Mouse (Mus musculus): Measurements from ENCODE around the gene Ppp1ca. TPM values are rescaled to one million over a fixed set of nuclear protein-coding genes. Genes with fewer than 3 reads are reported as not detected.

Ppp1ca gene
- total and polyA plus RNA-seq, 3 experiments: 389 to 635 (median 502) TPM

DNA sequence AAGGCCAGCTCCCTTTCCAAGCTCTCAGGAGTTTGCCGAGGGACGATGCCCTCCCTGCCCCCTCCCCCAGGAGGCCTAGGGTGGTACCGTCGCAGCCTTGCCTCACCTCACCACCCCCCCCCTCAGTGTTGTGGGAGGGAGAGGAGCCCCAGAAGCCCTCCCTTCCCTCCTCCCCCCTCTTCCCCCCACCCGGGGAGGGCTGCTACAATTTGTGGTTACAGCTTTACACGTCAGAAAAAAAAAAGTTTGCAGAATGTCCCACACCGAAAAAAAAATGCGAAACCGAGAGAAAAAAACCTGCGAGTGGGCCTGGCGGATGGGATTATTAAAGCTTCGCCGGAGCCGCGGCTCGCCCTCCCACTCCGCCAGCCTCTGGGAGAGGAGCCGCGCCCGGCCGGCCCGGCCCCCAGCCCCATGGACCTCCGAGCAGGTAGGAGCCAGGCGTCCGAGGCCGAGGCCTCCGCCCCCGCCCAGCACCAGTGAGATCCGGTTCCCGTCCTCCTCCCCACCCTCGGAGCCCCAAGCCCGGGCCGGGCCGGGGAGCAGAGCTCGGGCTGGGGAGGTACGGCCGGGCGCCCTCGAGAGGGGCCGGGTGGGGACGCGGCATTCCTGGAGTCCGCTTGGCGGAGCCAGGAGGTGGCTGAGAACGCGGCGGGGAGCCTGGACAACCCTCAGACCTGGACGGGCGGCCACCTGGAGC is 22.4 kb downstream of the Ppp1ca start, which contains the start of the genes Clcf1 and AC109138.7:
TSS of gene Clcf1 (plus strand) at position 168 of the 700 bp plus-strand sequence.
TSS of gene AC109138.7 (plus strand) at position 287 of the 700 bp plus-strand sequence.
- in situ Hi-C loops (cut with MboI; ENCODE audit: low pct_ligation_motif_present, low pct_unique_long_range_greater_than_20kb, low sequenced_read_pairs) (no loop called here), dilution Hi-C loops (cut with MboI; ENCODE audit: extremely low pct_ligation_motif_present, extremely low pct_unique_long_range_greater_than_20kb, low sequenced_read_pairs) (no loop called here)
- Histone ChIP-seq H3K9me3 (replicated peaks; ENCODE audit: low read length) (no peaks in the 10 kb centered on the region), H3K9ac (ENCODE audit: insufficient read depth, low read depth) (peak within 1 kb of the TSS; percentile 93), H3K79me2 (replicated peaks; ENCODE audit: control insufficient read depth, extremely low read depth, insufficient read depth, poor library complexity, severe bottlenecking) (no peaks in the 10 kb centered on the region), H3K4me3 (replicated peaks in 1 of 3; ENCODE audit: low read depth in 2 of 3, low read length in 2 of 3, poor library complexity in 1 of 3) (peak within 1 kb of the TSS; percentile 16 to 74 (median 33)), H3K27me3 (replicated peaks) (peaks cover 63% of the 10 kb centered on the region), H3K4me1 (ENCODE audit: control insufficient read depth in 1 of 2, insufficient read depth in 2 of 2) (peaks cover 9 to 28% of the 10 kb centered on the region in 2 experiments; a peak in 3 of 4 replicates), H3K27ac (ENCODE audit: insufficient read depth, low read depth) (no peak within 1 kb of the TSS), H3K36me3 (replicated peaks in 1 of 2; ENCODE audit: control insufficient read depth in 1 of 2, insufficient read depth in 1 of 2, low read length in 1 of 2) (no peaks in the 10 kb centered on the region), H3K4me2 (ENCODE audit: insufficient read depth, low read depth, poor library complexity, severe bottlenecking) (peak within 1 kb of the TSS; percentile 84)
- no peak for DNase-seq (ENCODE audit: extremely low read depth)
- TF ChIP-seq UBTF (IDR thresholded peaks at IDR 0.05; ENCODE audit: low read depth, low read length): peak; percentile 91; the same call in 1 of the 2 replicates
- TF ChIP-seq ZNF384 (IDR thresholded peaks at IDR 0.05; ENCODE audit: low read depth, low read length): peak; percentile 84
- peak; percentile 91 for TF ChIP-seq MAZ (IDR thresholded peaks at IDR 0.05; ENCODE audit: low read depth, low read length)
- TF ChIP-seq JUND (conservative IDR thresholded peaks at IDR 0.05; ENCODE audit: low read depth, low read length): no peak

DNA sequence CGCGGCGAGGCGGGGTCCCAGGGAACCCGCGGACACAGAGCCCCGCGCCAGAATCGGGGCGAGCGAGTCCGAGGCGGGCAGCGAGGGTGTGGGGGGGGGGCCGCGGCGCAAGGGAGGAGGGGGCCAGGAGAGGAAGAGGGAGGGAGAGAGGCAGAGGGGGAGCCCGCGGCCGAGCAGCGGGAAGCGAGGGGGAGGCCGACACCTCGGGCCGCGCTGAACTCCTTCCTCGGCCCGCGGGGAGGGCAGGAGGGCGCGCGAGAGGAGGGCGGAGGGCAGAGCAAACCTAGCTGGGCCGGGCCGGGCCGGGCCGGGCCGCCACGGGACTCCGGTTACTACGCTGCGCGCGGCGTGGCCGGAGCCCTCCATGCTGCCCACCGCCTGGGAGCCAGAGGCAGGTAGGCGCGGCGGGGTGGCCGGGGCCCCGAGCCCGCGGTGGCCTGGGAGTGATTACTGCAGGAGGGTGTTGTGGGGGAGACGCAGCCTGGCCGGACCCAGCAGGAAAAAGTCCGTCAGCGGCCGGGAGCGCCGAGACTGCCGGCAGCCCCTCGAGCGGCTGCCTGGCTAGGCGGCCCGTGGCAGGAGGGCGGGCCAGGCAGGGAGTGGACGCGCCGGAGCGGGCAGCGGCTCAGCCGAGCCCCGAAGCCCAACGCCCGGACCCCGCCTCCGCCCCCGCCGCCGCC is 23.0 kb downstream of the Ppp1ca start:
- peaks cover 10 to 31% of the 10 kb centered on the region in 2 experiments; a peak in 3 of 4 replicates for H3K4me1 ChIP-seq (ENCODE audit: control insufficient read depth in 1 of 2, insufficient read depth in 2 of 2)
- peak overlapping the region in 2 of 3 experiments; percentile 33 to 74 for H3K4me3 ChIP-seq (replicated peaks in 1 of 3; ENCODE audit: low read depth in 2 of 3, low read length in 2 of 3, poor library complexity in 1 of 3)
- H3K9ac ChIP-seq (ENCODE audit: insufficient read depth, low read depth): peak overlapping the region; percentile 93
- DNase-seq (ENCODE audit: extremely low read depth): no peak
- peak overlapping the region; percentile 84 for H3K4me2 ChIP-seq (ENCODE audit: insufficient read depth, low read depth, poor library complexity, severe bottlenecking)
- dilution Hi-C loops (cut with MboI; ENCODE audit: extremely low pct_ligation_motif_present, extremely low pct_unique_long_range_greater_than_20kb, low sequenced_read_pairs) (no loop called here), in situ Hi-C loops (cut with MboI; ENCODE audit: low pct_ligation_motif_present, low pct_unique_long_range_greater_than_20kb, low sequenced_read_pairs) (no loop called here)
- H3K27ac ChIP-seq (ENCODE audit: insufficient read depth, low read depth): no peak overlapping the region
- no peaks in the 10 kb centered on the region for H3K36me3 ChIP-seq (replicated peaks in 1 of 2; ENCODE audit: control insufficient read depth in 1 of 2, insufficient read depth in 1 of 2, low read length in 1 of 2)
- H3K79me2 ChIP-seq (replicated peaks; ENCODE audit: control insufficient read depth, extremely low read depth, insufficient read depth, poor library complexity, severe bottlenecking): no peaks in the 10 kb centered on the region
- peaks cover 61% of the 10 kb centered on the region for H3K27me3 ChIP-seq (replicated peaks)
- TF ChIP-seq UBTF (IDR thresholded peaks at IDR 0.05; ENCODE audit: low read depth, low read length): peak; percentile 89; the same call in 1 of the 2 replicates
- no peak for TF ChIP-seq POLR2A (IDR thresholded peaks at IDR 0.05; ENCODE audit: low read depth, low read length)
- no peaks in the 10 kb centered on the region for H3K9me3 ChIP-seq (replicated peaks; ENCODE audit: low read length)

DNA sequence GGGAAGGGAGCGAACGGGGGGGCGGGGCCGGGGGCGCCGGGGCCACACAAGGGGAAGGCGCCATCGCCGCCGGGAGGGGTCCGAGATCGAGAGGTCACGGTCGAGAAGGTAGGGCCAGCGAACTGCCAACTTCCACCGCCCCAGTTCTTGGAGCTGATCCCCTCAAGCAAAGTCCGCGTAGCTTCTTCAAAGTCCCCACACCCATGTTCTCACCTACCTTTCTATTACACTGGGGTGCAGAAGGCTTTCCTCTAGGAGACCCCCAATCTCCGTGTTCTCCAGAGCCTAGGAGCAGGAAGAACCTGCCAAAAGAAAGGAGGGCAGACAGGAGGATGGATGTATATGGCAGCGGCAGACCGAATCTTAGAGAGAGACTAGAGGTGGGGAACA is 23.6 kb downstream of the Ppp1ca start:
- peaks cover 10 to 36% of the 10 kb centered on the region in 2 experiments; a peak in 3 of 4 replicates for H3K4me1 ChIP-seq (ENCODE audit: control insufficient read depth in 1 of 2, insufficient read depth in 2 of 2)
- H3K27me3 ChIP-seq (replicated peaks): peaks cover 61% of the 10 kb centered on the region
- in situ Hi-C loops (cut with MboI; ENCODE audit: low pct_ligation_motif_present, low pct_unique_long_range_greater_than_20kb, low sequenced_read_pairs) (no loop called here), dilution Hi-C loops (cut with MboI; ENCODE audit: extremely low pct_ligation_motif_present, extremely low pct_unique_long_range_greater_than_20kb, low sequenced_read_pairs) (no loop called here)
- no peak for DNase-seq (ENCODE audit: extremely low read depth)
- peak overlapping the region; percentile 93; the same call in 1 of the 2 replicates for H3K9ac ChIP-seq (ENCODE audit: insufficient read depth, low read depth)
- H3K9me3 ChIP-seq (replicated peaks; ENCODE audit: low read length): no peaks in the 10 kb centered on the region
- no peaks in the 10 kb centered on the region for H3K79me2 ChIP-seq (replicated peaks; ENCODE audit: control insufficient read depth, extremely low read depth, insufficient read depth, poor library complexity, severe bottlenecking)
- H3K4me2 ChIP-seq (ENCODE audit: insufficient read depth, low read depth, poor library complexity, severe bottlenecking): peak overlapping the region; percentile 84
- no peaks in the 10 kb centered on the region for H3K36me3 ChIP-seq (replicated peaks in 1 of 2; ENCODE audit: control insufficient read depth in 1 of 2, insufficient read depth in 1 of 2, low read length in 1 of 2)
- H3K27ac ChIP-seq (ENCODE audit: insufficient read depth, low read depth): no peak overlapping the region
- peak overlapping the region in 1 of 3 experiments; percentile 74 for H3K4me3 ChIP-seq (replicated peaks in 1 of 3; ENCODE audit: low read depth in 2 of 3, low read length in 2 of 3, poor library complexity in 1 of 3)
- TF ChIP-seq ETS1 (conservative IDR thresholded peaks at IDR 0.05; ENCODE audit: low read depth, low read length) (no peak), GABPA (IDR thresholded peaks at IDR 0.05; ENCODE audit: insufficient replicate concordance, low read depth, low read length) (no peak)

Data from CH12.LX (cell line).